Mouse (Mus musculus): ENCODE results near the gene Fhdc1. TPM values are rescaled to one million over a fixed set of nuclear protein-coding genes. Genes with fewer than 3 reads are reported as not detected.

Fhdc1 gene
- polyA plus RNA-seq, 1 experiment from 2014 or later = 2.0 TPM

DNA sequence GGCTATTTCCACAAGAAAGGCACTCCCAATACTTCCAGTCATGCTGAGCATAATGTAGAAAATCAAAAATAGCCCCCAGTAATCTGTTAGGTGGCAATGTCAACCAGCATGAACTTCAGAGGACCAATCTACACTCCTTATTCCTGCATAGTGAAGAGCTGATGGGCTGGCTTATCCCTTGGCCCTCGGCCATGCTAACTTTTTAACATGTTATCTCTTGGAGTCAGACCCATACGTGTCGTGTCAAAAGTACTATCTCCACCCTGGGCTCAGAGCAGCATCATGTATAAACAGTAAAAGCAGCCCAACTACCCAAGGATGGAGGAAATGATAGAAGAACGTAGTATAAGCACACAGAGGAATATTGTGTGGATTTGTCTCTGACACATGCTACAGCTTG, 9.1 kb downstream of the Fhdc1 start:
- Histone ChIP-seq H3K27me3 (ENCODE audit: low read depth, poor library complexity, severe bottlenecking) (peaks cover 17% of the 10 kb centered on the region), H3K27ac (replicated peaks) (no peak overlapping the region), H3K9me3 (replicated peaks) (no peaks in the 10 kb centered on the region), H3K4me1 (peaks cover 24% of the 10 kb centered on the region), H3K36me3 (no peaks in the 10 kb centered on the region), H3K4me3 (no peak overlapping the region)
- WGBS = 89% methylated on average over 4 of the region's 4 CpGs
- no peak for DNase-seq (ENCODE audit: low spot score)

DNA sequence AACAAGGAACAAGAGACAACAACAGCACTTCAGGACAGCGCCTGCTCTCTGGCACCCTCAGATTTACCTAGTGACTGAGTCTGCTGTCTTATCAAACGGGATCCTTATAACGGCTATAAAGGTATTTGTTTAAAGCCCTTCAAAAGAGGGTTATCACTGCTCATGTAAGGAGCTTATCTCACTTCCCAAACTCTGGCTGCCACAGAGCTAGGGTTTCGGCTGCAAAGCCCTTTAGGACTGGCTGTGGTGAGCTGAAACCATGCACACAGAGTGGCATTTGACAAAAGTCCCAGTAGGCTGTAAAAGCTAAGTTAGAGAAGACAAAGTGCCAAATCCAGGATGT, 12.1 kb downstream of the Fhdc1 start:
- Histone ChIP-seq H3K27ac (replicated peaks) (0 out of 2 replicates have a peak overlapping the region, but pooled peaks have one; percentile 52), H3K27me3 (ENCODE audit: low read depth, poor library complexity, severe bottlenecking) (peaks cover 4% of the 10 kb centered on the region; the same call in 1 of the 2 replicates), H3K4me1 (peaks cover 20% of the 10 kb centered on the region), H3K4me3 (no peak overlapping the region), H3K9me3 (replicated peaks) (no peaks in the 10 kb centered on the region), H3K36me3 (no peaks in the 10 kb centered on the region)
- DNase-seq (ENCODE audit: low spot score) = no peak
- WGBS = 22% methylated on average over 4 of the region's 4 CpGs

DNA sequence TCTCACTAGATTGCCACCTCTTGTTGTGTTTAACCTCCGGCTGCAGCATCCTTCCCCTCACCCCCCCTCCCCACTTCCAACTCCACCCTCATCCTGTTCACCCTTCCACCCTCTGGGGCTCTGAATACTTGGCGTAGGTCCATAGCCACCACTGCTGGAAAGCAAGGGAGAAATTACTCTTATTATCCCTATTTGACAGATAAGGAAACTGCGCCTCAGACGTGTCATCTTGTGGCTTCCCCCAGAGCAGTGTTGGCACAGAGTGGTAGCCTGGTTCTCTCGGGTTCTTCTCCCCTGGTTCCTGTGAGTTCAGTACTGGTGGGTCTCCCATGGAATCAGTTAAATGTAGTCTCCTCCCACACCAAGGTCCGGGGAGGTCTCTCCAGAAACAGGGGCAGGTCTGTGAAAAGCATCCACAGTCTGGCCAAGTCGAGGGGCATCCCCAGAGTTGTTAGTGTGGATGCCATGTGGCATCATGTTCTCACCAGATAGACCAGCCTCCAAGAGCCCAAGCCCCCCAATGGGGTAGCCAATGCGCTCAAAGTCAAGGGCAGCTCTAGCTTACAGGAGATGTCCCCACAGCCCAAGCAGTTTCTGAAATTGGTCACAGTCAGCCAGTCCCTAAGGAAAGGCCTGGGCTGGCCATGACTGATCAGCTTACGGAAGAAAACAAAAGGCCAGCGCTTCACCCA, 12.7 kb downstream of the Fhdc1 start:
- WGBS = 66% methylated on average over 10 of the region's 10 CpGs
- H3K27me3 ChIP-seq (ENCODE audit: low read depth, poor library complexity, severe bottlenecking) = peaks cover 4% of the 10 kb centered on the region; the same call in 1 of the 2 replicates
- H3K36me3 ChIP-seq = no peaks in the 10 kb centered on the region
- peak; percentile 34 for DNase-seq (ENCODE audit: low spot score)
- H3K9me3 ChIP-seq (replicated peaks) = no peaks in the 10 kb centered on the region
- H3K4me3 ChIP-seq = no peak overlapping the region
- H3K4me1 ChIP-seq = peaks cover 17% of the 10 kb centered on the region
- 0 out of 2 replicates have a peak overlapping the region, but pooled peaks have one; percentile 52 for H3K27ac ChIP-seq (replicated peaks)

DNA sequence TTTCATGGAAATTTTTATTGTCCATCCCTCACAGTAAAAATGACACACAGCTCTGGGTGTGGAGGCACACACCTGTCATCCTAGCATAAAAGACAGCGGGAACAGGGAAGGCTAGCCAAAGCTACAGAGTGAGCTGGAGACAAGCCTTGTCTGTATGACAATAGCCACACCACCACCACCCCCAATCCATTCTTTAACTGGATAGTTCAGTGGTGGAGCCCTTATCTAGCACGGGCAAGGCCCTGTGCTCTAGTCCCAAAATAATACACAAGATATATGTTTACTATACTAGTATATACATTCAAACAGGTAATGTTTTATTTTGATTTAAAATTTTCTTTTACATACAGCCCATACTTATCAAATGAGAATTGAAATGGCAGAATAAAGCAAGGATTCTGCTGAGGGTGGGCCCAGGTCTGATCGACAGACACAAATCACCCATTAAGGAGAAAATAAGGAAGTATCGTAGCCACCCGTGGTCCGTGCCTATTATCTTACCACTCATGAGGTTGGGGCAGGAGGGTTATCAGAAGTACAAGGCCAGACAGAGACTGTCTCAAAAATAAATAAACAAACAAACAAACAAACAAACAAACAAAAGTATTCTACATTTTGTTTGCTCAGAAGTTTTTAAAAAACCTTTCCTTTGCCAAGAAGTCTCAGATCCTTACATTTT, 14.3 kb downstream of the Fhdc1 start:
- DNase-seq (ENCODE audit: low spot score) = no peak
- Histone ChIP-seq H3K27ac (replicated peaks) (no peak overlapping the region), H3K9me3 (replicated peaks) (no peaks in the 10 kb centered on the region)

DNA sequence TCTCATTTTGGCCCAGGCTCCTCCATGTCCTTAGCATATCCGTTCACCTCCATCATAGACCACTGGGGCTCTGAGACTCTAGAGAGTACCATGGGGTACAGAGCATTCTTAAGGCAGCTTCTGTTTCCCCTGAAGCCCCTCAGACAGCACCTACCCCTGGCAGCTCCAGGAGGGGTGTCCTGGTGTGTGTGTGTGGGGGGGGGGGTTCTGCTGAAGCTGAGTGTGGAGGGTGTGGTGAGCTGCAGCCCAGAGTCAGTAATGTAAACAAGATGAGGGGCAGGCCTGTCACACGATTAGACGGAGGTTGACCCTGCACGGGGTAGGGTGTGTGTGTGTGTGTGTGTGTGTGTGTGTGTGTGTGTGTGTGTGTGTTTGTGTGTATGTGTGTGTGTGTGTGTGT, 18.5 kb downstream of the Fhdc1 start:
- no peak for DNase-seq (ENCODE audit: low spot score)
- WGBS = 52% methylated on average over 4 of the region's 4 CpGs
- Histone ChIP-seq H3K36me3 (no peaks in the 10 kb centered on the region), H3K4me3 (no peak overlapping the region), H3K27me3 (ENCODE audit: low read depth, poor library complexity, severe bottlenecking) (no peaks in the 10 kb centered on the region; the same call in 1 of the 2 replicates), H3K27ac (replicated peaks) (peak overlapping the region; percentile 59; the same call in 1 of the 2 replicates), H3K9me3 (replicated peaks) (no peaks in the 10 kb centered on the region), H3K4me1 (peaks cover 35% of the 10 kb centered on the region)

More for the DNA sequence above, 14.3 kb downstream of the Fhdc1 start:
- Histone ChIP-seq H3K4me3 (no peak overlapping the region), H3K36me3 (no peaks in the 10 kb centered on the region), H3K27me3 (ENCODE audit: low read depth, poor library complexity, severe bottlenecking) (peaks cover 4% of the 10 kb centered on the region), H3K4me1 (peaks cover 33% of the 10 kb centered on the region)
- WGBS = 81% methylated on average over 6 of the region's 6 CpGs

DNA sequence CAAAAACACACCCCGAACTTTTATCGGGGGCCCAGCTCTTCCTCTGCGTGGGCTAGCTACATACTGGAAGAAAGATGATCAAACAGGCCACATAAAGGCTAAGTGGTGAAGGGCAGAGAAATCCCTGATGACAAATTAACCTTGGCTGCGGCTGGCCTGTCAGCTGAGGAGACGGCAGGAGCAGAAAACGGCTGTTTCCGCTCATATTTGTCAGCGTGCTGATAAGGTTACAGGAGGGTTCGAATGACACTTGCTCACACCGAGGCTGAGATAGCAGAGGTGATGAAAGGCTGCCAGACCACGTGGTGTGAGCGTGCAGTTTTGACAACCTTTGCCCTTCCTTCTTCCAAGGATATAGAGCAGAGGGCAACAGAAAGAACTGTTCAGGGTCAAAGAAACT, 19.3 kb downstream of the Fhdc1 start:
- Histone ChIP-seq H3K27me3 (ENCODE audit: low read depth, poor library complexity, severe bottlenecking) (no peaks in the 10 kb centered on the region; the same call in 1 of the 2 replicates), H3K36me3 (no peaks in the 10 kb centered on the region), H3K27ac (replicated peaks) (peak overlapping the region; percentile 24; the same call in 1 of the 2 replicates), H3K4me3 (no peak overlapping the region), H3K9me3 (replicated peaks) (no peaks in the 10 kb centered on the region), H3K4me1 (peaks cover 35% of the 10 kb centered on the region)
- WGBS = 58% methylated on average over 12 of the region's 12 CpGs
- DNase-seq (ENCODE audit: low spot score) = no peak

DNA sequence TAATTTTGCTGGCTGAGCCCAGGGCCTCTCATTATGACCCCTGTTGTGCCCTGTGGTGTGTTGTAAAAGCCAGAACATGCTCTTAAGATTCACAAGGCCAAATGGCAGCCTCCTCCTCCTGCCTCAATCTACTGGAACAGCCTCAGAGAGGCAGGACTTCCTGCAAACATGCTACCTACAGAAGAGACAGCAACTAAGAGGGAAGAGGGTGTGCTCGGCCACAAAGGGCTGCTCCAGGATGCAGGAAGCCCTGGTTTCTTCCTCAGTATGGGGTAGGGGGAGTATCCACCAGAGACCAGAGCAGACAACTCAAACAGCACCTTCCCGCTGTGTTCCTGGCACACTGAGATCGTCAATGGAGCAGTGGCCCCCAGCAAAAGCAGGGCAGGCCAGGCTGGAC, 19.7 kb downstream of the Fhdc1 start:
- peaks cover 35% of the 10 kb centered on the region for H3K4me1 ChIP-seq
- H3K9me3 ChIP-seq (replicated peaks) = no peaks in the 10 kb centered on the region
- DNase-seq (ENCODE audit: low spot score) = no peak
- no peaks in the 10 kb centered on the region for H3K36me3 ChIP-seq
- no peak overlapping the region for H3K4me3 ChIP-seq
- H3K27ac ChIP-seq (replicated peaks) = peak overlapping the region; percentile 24; the same call in 1 of the 2 replicates
- H3K27me3 ChIP-seq (ENCODE audit: low read depth, poor library complexity, severe bottlenecking) = no peaks in the 10 kb centered on the region; the same call in 1 of the 2 replicates
- WGBS = 46% methylated on average over 3 of the region's 3 CpGs

DNA sequence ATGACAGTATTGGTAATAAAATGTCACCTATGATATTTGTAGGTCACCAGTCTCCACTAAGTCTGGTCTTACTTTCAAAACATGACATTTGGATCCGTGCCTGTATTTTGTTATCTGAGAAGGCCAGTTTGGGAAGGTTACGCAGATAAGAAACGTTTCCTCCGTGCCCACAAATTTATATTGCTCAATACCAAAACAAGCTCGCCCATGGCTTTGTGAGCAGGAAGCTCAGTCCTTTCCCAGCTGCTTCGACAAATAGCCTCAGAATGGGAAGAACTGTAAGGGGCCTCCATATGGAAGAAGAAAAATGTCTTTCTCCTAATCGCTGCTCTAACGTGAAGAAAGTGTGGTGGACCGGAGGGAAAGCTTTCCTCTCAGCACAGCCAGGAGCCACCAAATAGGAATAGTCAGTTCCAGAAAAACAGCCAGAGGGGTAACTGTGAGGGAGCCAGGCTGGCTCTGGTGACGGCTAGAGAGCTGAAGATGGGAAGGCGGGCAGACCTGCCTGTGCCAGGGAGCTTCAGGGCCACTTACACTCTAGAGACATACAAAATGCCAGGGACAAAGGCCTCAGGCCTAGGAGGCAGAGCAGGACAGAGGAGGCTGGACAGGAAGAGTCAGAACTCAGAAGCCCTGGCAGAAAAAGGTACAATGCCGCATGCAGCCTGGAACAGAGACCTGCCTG, 24.4 kb downstream of the Fhdc1 start:
- DNase-seq (ENCODE audit: low spot score) = no peak
- Histone ChIP-seq H3K4me1 (peaks cover 24% of the 10 kb centered on the region), H3K27me3 (ENCODE audit: low read depth, poor library complexity, severe bottlenecking) (peaks cover 5% of the 10 kb centered on the region; the same call in 1 of the 2 replicates), H3K27ac (replicated peaks) (no peak overlapping the region), H3K36me3 (no peaks in the 10 kb centered on the region), H3K4me3 (no peak overlapping the region), H3K9me3 (replicated peaks) (no peaks in the 10 kb centered on the region)
- WGBS = 82% methylated on average over 12 of the region's 12 CpGs

DNA sequence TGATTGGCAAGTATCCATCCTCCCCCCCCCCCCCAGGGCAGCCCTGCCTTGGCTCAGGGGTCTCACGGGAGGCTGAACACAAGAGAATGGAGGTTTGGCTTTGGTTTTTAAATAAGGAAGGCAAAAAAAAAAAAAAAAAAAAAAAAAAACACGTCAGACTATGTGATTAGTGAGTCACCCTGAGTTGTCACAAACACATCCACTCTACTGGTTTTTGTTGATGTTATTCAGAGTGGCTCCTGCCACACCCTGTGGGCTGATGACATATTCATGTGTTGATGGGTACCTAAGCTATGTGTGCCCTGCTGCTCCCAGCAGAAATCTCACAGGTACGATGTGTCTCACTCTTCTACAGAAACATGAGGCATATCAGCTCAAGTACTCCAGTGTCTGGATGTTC, 29.6 kb downstream of the Fhdc1 start:
- DNase-seq (ENCODE audit: low spot score) = no peak
- no peak overlapping the region for H3K27ac ChIP-seq (replicated peaks)

DNA sequence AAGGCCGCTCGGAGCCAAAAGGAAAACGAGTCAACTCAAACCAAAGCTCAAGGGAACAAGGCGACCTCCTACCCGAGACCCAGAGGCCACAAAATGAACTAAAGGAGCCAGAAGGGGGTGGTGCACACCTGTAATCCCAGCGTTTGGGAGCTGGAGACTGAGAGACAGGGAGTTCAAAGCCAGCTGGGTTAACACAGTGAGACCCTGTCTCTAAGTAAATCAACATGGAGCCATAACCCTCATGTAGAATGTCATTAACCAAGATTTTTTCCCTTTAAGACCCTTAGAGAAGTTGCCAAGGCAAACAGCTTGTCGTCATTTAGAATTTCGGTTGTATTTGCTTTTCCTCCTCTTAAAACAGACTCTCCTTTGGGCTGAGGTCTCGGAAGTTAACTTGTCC, 31.2 kb downstream of the Fhdc1 start:
- H3K27ac ChIP-seq (replicated peaks) = no peak overlapping the region
- peaks cover 40% of the 10 kb centered on the region for H3K4me1 ChIP-seq
- no peak for DNase-seq (ENCODE audit: low spot score)
- H3K4me3 ChIP-seq = no peak overlapping the region
- peaks cover 38% of the 10 kb centered on the region for H3K27me3 ChIP-seq (ENCODE audit: low read depth, poor library complexity, severe bottlenecking)
- 81% methylated on average over 9 of the region's 9 CpGs for WGBS
- no peaks in the 10 kb centered on the region for H3K36me3 ChIP-seq
- H3K9me3 ChIP-seq (replicated peaks) = no peaks in the 10 kb centered on the region

More for the DNA sequence above, 29.6 kb downstream of the Fhdc1 start:
- 60% methylated on average over 3 of the region's 3 CpGs for WGBS
- H3K4me1 ChIP-seq = peaks cover 30% of the 10 kb centered on the region
- H3K36me3 ChIP-seq = no peaks in the 10 kb centered on the region
- H3K27me3 ChIP-seq (ENCODE audit: low read depth, poor library complexity, severe bottlenecking) = peaks cover 23% of the 10 kb centered on the region
- no peak overlapping the region for H3K4me3 ChIP-seq
- no peaks in the 10 kb centered on the region for H3K9me3 ChIP-seq (replicated peaks)

DNA sequence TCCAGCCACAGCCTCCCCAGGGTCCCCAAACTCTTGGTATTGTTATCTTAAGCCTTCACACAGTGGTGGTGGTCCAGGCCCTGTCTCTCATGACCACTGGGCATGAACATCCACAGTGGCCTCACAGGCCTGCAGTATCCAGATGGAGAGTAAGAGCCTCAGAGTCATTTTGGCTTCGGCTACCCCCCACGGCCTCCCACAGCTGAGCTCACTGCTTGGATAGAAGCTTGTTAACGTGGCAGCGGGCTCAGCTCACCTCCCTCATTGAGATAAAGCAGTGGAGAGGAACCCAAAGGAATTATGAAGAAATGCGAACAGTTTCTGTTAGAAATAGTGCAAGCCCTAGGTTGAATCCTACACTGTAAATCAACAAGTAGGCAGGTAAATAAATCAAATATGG, 32.4 kb downstream of the Fhdc1 start:
- no peaks in the 10 kb centered on the region for H3K36me3 ChIP-seq
- peaks cover 44% of the 10 kb centered on the region for H3K27me3 ChIP-seq (ENCODE audit: low read depth, poor library complexity, severe bottlenecking)
- H3K27ac ChIP-seq (replicated peaks) = no peak overlapping the region; the same call in 1 of the 2 replicates
- no peak overlapping the region for H3K4me3 ChIP-seq
- H3K4me1 ChIP-seq = peaks cover 43% of the 10 kb centered on the region
- 57% methylated on average over 5 of the region's 5 CpGs for WGBS
- no peaks in the 10 kb centered on the region for H3K9me3 ChIP-seq (replicated peaks)
- no peak for DNase-seq (ENCODE audit: low spot score)

DNA sequence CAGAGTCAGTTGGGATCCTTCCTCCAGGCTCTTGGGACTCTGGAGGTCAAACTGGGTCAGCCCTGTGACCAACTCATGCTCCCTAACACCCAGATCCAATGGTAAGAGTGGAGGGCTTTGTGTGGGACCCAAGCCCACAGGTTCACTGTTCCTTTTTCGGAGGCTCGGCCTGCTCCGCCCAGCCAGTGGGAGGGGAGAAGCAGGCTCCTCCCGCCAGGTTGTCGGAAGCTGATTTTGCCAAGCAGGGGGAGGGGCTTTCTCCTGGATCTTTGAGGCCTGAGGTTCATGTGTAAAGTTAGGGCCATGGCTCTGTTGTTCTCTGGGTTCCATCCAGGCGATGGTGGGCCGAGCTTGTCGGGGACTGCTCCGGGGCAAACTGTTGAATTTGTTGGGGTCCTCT, 34.4 kb downstream of the Fhdc1 start:
- H3K9me3 ChIP-seq (replicated peaks) = no peaks in the 10 kb centered on the region
- peak; percentile 47 for DNase-seq (ENCODE audit: low spot score)
- H3K27me3 ChIP-seq (ENCODE audit: low read depth, poor library complexity, severe bottlenecking) = peaks cover 44% of the 10 kb centered on the region
- H3K4me3 ChIP-seq = peak overlapping the region; percentile 38
- no peaks in the 10 kb centered on the region for H3K36me3 ChIP-seq
- peaks cover 40% of the 10 kb centered on the region for H3K4me1 ChIP-seq
- 11% methylated on average over 9 of the region's 9 CpGs for WGBS
- H3K27ac ChIP-seq (replicated peaks) = peak overlapping the region; percentile 75

Measured in midbrain, embryonic 10.5 days (tissue).